Comparison of ENCODE assay signal across 10 mouse cellular contexts in the genomic region with DNA sequence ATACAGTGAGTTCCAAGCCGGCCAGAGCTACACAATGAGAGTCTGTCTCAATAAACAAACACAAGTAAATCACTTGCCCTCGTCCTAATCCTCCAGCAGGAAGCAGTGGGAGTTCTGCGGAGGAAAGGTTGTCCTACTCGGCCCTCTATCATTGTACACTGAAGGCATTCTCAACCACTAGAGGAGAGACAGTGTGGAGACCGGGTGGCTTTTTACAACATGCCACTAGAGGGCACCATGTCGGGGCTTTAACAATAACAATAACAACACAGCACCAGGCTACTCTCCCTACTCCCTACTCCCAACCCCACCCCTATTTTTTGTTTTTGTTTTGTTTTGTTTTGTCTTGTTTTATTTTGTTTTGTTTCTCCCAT. TPM values are rescaled to one million over a fixed set of nuclear protein-coding genes. Genes with fewer than 3 reads are reported as not detected.
DNase-seq lines count a peak whose midpoint lies in the region; ATAC-seq and TF ChIP-seq lines count a peak whose summit lies in the region.
"Had no signal": no experiment of that assay in that cellular context is flagged by ENCODE, and none has a peak within 500 bp of the region (broad histone marks: within the 10 kb centered on the region; RNA-seq: fewer than 3 reads in every experiment).

No protein-coding gene starts in this region.

- peak; percentile 50 to 54 for DNase-seq in cerebellum, adult 18-20 months
- DNase-seq in adrenal gland, adult 18-20 months (ENCODE audit: low spot score in 2 of 2), result peak; percentile 31 to 45
- DNase-seq in embryonic facial prominence, embryonic 11.5 days (ENCODE audit: low spot score), result peak; percentile 66
- DNase-seq in heart, postnatal 14 days, result peak; percentile 51 to 70
- peak; percentile 69 for DNase-seq in layer of hippocampus, adult 11-12 months (ENCODE audit: low spot score)
- DNase-seq in lung, adult 2 months, result no peak
- peak; percentile 43 to 64 for DNase-seq in right cerebral cortex, postnatal 10 days (ENCODE audit: low spot score in 2 of 2)

- no peak overlapping the region for H3K4me2 ChIP-seq in embryonic facial prominence, embryonic 11.5 days (ENCODE audit: low read depth, low read length)

- no peak overlapping the region for H3K9ac ChIP-seq in embryonic facial prominence, embryonic 11.5 days (replicated peaks; ENCODE audit: low read length)

- no peaks in the 10 kb centered on the region for H3K36me3 ChIP-seq in embryonic facial prominence, embryonic 11.5 days (replicated peaks; ENCODE audit: control insufficient read depth, insufficient read depth, low read depth, low read length)

- intact Hi-C loops in heart, postnatal 14 days (cut with DNase I), result loop anchor here (2.0 to 10.0 kb wide), 4 partner anchors 113 to 517 kb away; a partner anchor contains a TSS

- no peak overlapping the region for H3K4me3 ChIP-seq in embryonic facial prominence, embryonic 11.5 days (ENCODE audit: low read depth, low read length)
- no peak overlapping the region for H3K4me3 ChIP-seq in lung, adult 2 months (replicated peaks; ENCODE audit: extremely low read depth, low read depth, low read length)

- ATAC-seq in cerebellum, adult (ENCODE audit: insufficient number of reproducible peaks, low FRiP score, low TSS enrichment), result no peak
- 0 out of 2 replicates have a peak, but pooled peaks have one; percentile 6 for ATAC-seq in embryonic facial prominence, embryonic 11.5 days (replicated peaks; ENCODE audit: insufficient number of reproducible peaks, low FRiP score, low TSS enrichment, low read depth)

- H3K27me3 ChIP-seq in embryonic facial prominence, embryonic 11.5 days (ENCODE audit: control insufficient read depth, insufficient read depth, low read length), result no peaks in the 10 kb centered on the region

- H3K4me1 ChIP-seq in embryonic facial prominence, embryonic 11.5 days (ENCODE audit: control insufficient read depth, insufficient read depth, low read length), result no peaks in the 10 kb centered on the region
- no peaks in the 10 kb centered on the region; the same call in 1 of the 2 replicates for H3K4me1 ChIP-seq in lung, adult 2 months (ENCODE audit: control insufficient read depth, insufficient read depth, low read length)

- no peak for TF ChIP-seq POLR2A in lung, adult 2 months (IDR thresholded peaks at IDR 0.05; ENCODE audit: borderline replicate concordance, extremely low read depth, low read depth, low read length)

- H3K27ac ChIP-seq in embryonic facial prominence, embryonic 11.5 days (replicated peaks; ENCODE audit: low read depth, low read length), result no peak overlapping the region

- 32% methylated on average over 6 of the region's 6 CpGs for WGBS in embryonic facial prominence, embryonic 11.5 days
- 16% methylated on average over 6 of the region's 6 CpGs for WGBS in lung, adult 2 months

- H3K9me3 ChIP-seq in embryonic facial prominence, embryonic 11.5 days (replicated peaks; ENCODE audit: control insufficient read depth, low read length), result no peaks in the 10 kb centered on the region

- TF ChIP-seq CTCF in lung, adult 2 months (IDR thresholded peaks at IDR 0.05; ENCODE audit: insufficient read depth, low read length), result peak; percentile 46; the same call in 1 of the 2 replicates

RNA-seq across cellular contexts. Expression of a gene that starts 17.0 kb away (rescaled TPM):
- not detected for total RNA-seq in adrenal gland, adult 18-20 months (2021)
- polyA plus RNA-seq in embryonic facial prominence, embryonic 11.5 days (2014; fragmentation: Nextera tagmentation; extraction: Ambion mirVana), result not detected in 2 replicates
- total RNA-seq in heart, postnatal 14 days (2021), result not detected
- polyA plus RNA-seq in lung, adult 2 months (2012; rRNA removed), result 0.07 and 0.14 TPM in 2 replicates
- total RNA-seq: ES-E14; layer of hippocampus, postnatal 25 days had no signal

RNA-seq across cellular contexts. Expression of a gene that starts 30.4 kb away (rescaled TPM):
- 10 to 100 TPM in 1 of 2 experiments, 1 to 10 TPM in 1; 8.3 to 12.0 TPM for total RNA-seq in adrenal gland, adult 18-20 months (2021)
- polyA plus RNA-seq in embryonic facial prominence, embryonic 11.5 days (2014; fragmentation: Nextera tagmentation; extraction: Ambion mirVana), result 26.5 and 26.8 TPM in 2 replicates
- 1 to 10 TPM; 8.2 to 9.4 TPM for total RNA-seq in heart, postnatal 14 days (2021)
- 4.3 and 6.7 TPM in 2 replicates for polyA plus RNA-seq in lung, adult 2 months (2012; rRNA removed)

RNA-seq across cellular contexts. Expression of a gene that starts 32.3 kb away (rescaled TPM):
- total RNA-seq in adrenal gland, adult 18-20 months (2021), result 10 to 100 TPM; 21.2 to 44.2 TPM
- 7.0 and 7.7 TPM in 2 replicates for polyA plus RNA-seq in embryonic facial prominence, embryonic 11.5 days (2014; fragmentation: Nextera tagmentation; extraction: Ambion mirVana)
- total RNA-seq in heart, postnatal 14 days (2021), result 10 to 100 TPM; 18.4 to 19.5 TPM
- polyA plus RNA-seq in lung, adult 2 months (2012; rRNA removed), result 130 and 190 TPM in 2 replicates

RNA-seq across cellular contexts. Expression of a gene that starts 35.4 kb away (rescaled TPM):
- under 1 TPM in 1 of 2 experiments, not detected in 1; 0.80 TPM for total RNA-seq in adrenal gland, adult 18-20 months (2021)
- polyA plus RNA-seq in embryonic facial prominence, embryonic 11.5 days (2014; fragmentation: Nextera tagmentation; extraction: Ambion mirVana), result not detected in 2 replicates
- total RNA-seq in heart, postnatal 14 days (2021), result not detected
- polyA plus RNA-seq in lung, adult 2 months (2012; rRNA removed), result 4.6 and 4.7 TPM in 2 replicates
